Mouse (Mus musculus) midbrain, postnatal 0 days (tissue): Measurements from ENCODE around the gene Dpy30. TPM values are rescaled to one million over a fixed set of nuclear protein-coding genes. Genes with fewer than 3 reads are reported as not detected.
"Not testable (repeated sequence)": the region's sequence is repeated elsewhere in the genome, so short reads cannot be mapped to it uniquely, and the experiment has no call there.

Source experiments
- ATAC-seq: fragments of 200-750 bp; cut with Nextera tagmentation; 2 replicates; pipeline ENCODE4 v1.8.0; 2017; ENCODE audit warnings: moderate number of reproducible peaks, mild to moderate bottlenecking, moderate TSS enrichment, moderate library complexity; ENCODE audit not compliant: low FRiP score
- DNase-seq: peaks from one replicate; pipeline ENCODE4 v3.0.0-alpha.2; 2015; ENCODE audit warnings: low spot score
- H3K27ac ChIP-seq: fragments of 300-500 bp; sonication (generic); 2 replicates; pipeline ENCODE4 v1.5.1; 2014; ENCODE audit warnings: low read depth, mild to moderate bottlenecking, low read length, mixed read lengths
- H3K27me3 ChIP-seq: fragments of 300-500 bp; sonication (generic); 2 replicates; pipeline ENCODE4 v1.6.1; 2014; ENCODE audit warnings: low read length, control low read depth, mixed read lengths; ENCODE audit not compliant: insufficient read depth
- H3K36me3 ChIP-seq: fragments of 300-500 bp; sonication (generic); 2 replicates; pipeline ENCODE4 v1.6.1; 2014; ENCODE audit warnings: low read length, control low read depth, mixed read lengths; ENCODE audit not compliant: insufficient read depth
- H3K4me1 ChIP-seq: fragments of 300-500 bp; sonication (generic); 2 replicates; pipeline ENCODE4 v1.6.1; 2014; ENCODE audit warnings: mild to moderate bottlenecking, control low read depth, antibody characterized with exemption, low read length, mixed read lengths; ENCODE audit not compliant: insufficient read depth
- H3K4me2 ChIP-seq: fragments of 300-500 bp; sonication (generic); 2 replicates; pipeline ENCODE4 v1.6.1; 2014; ENCODE audit warnings: low read depth, mild to moderate bottlenecking, low read length, mixed read lengths; ENCODE audit not compliant: poor library complexity, severe bottlenecking
- H3K4me3 ChIP-seq: fragments of 300-500 bp; sonication (generic); 2 replicates; pipeline ENCODE4 v1.5.1; 2014; ENCODE audit warnings: low read depth, mild to moderate bottlenecking, low read length, moderate library complexity
- H3K9ac ChIP-seq: fragments of 300-500 bp; sonication (generic); replicated peaks from 2 replicates; pipeline ENCODE4 v1.6.1; 2014; ENCODE audit warnings: mild to moderate bottlenecking, low read length, moderate library complexity, mixed read lengths; ENCODE audit not compliant: poor library complexity, severe bottlenecking
- H3K9me3 ChIP-seq: fragments of 300-500 bp; sonication (generic); 2 replicates; pipeline ENCODE4 v1.6.1; 2016; ENCODE audit warnings: low read length, control low read depth
- CTCF ChIP-seq: IDR thresholded peaks from 2 replicates; pipeline ENCODE4 v1.5.1; 2016; ENCODE audit warnings: antibody characterized with exemption, mild to moderate bottlenecking
- WGBS: fragments of 180-500 bp; shearing (Covaris S2); extraction: QIAGEN DNeasy Blood & Tissue Kit; methylation state at CpG from one replicate; pipeline ENCODE4 v1.1.7; 2014; 5-methylcytosine and 5-hydroxymethylcytosine counted together
- polyA plus RNA-seq: library from polyadenylated mRNA; unstranded; fragments of >200 nt; fragmentation: Nextera tagmentation; extraction: Ambion mirVana; gene quantifications from 2 replicates; pipeline ENCODE4 v1.2.1, GENCODE M21; 2015
- total RNA-seq: library from RNA; depleted of rRNA; stranded (reverse); fragments of >200 nt; gene quantifications from 2 replicates; pipeline ENCODE4 v1.2.3, GENCODE M21; 2014

Dpy30 gene
- total and polyA plus RNA-seq, 2 experiments from 2014 or later: 68.0 to 230 TPM

DNA sequence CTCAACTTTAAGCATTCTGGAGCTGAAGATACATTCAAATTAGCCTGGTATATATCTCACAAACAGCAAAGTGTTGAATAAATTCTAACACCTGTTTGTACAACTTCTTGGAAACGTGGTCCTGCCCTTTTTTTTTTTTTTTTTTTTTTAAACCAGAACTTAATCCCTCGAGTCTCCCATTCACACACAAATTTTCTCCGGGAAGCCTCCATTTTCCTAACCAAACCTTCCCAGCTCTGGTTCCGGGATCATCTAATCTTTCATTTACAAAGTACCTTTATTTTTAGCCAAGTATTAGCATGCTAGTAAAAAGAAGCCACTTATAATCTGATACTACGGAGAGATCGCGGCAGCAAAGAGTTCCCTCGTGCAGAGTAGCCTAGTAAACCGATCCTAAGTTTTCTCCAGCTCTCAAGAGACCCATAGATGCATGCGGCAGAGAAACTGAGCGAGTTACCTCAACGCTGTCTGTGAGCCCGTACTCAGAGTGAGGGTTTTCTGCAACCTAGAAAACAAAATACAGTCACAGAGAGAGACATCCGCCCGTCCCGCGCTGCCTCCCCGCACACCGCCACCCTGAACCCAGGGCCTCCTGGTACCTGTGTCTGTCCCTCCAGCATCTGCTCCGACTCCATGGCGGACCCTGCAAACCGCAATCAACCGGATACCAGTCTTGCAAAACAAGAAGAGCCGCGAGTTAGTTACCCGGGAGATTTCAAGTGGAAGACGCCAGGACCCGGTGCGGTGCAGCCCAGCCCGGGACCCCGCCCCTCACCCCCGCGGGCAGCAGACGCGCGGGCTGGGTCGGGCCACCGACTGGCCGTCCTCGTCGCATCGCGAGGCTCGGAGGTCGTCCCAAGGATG is 8.1 kb downstream of the Dpy30 start:
- Histone ChIP-seq H3K4me1 (peaks cover 3% of the 10 kb centered on the region; the same call in 1 of the 2 replicates), H3K9me3 (no peaks in the 10 kb centered on the region), H3K9ac (peak overlapping the region; percentile 57), H3K36me3 (no peaks in the 10 kb centered on the region; the same call in 1 of the 2 replicates), H3K27me3 (no peaks in the 10 kb centered on the region), H3K4me3 (peak overlapping the region; percentile 47), H3K27ac (peak overlapping the region; percentile 73), H3K4me2 (peak overlapping the region; percentile 73)
- TF ChIP-seq CTCF: no peak
- DNase-seq (peak; percentile 14), ATAC-seq (peak; percentile 17; the same call in 1 of the 2 replicates)
- under 1% methylated on average over 38 of the region's 45 CpGs for WGBS

DNA sequence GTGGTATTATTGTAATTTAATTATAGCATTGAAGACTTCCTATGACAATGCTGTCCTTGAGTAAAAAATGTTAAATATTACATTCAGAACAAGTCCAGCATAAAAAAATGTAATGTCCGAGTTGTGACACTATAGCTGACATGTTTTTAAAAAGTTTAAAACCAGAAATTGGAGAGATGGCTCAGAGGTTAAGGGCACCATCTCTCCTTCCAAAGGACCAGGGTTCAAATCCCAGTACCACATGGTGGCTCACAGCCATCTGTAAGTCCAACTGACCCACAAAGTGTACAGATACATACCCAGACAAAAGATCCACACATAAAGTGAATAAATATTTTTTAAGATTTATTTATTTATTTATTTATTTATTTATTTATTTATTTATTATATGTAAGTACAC is 17.7 kb downstream of the Dpy30 start:
- H3K4me3 ChIP-seq: no peak overlapping the region
- no peaks in the 10 kb centered on the region for H3K9me3 ChIP-seq
- H3K9ac ChIP-seq: no peak overlapping the region
- peaks cover 6% of the 10 kb centered on the region for H3K36me3 ChIP-seq
- no peaks in the 10 kb centered on the region for H3K27me3 ChIP-seq
- no peak overlapping the region for H3K27ac ChIP-seq
- ATAC-seq (no peak), DNase-seq (no peak)
- H3K4me1 ChIP-seq: no peaks in the 10 kb centered on the region
- 96% methylated on average over 1 of the region's 1 CpGs for whole genome bisulfite sequencing
- no peak overlapping the region for H3K4me2 ChIP-seq
- TF ChIP-seq CTCF: no peak

DNA sequence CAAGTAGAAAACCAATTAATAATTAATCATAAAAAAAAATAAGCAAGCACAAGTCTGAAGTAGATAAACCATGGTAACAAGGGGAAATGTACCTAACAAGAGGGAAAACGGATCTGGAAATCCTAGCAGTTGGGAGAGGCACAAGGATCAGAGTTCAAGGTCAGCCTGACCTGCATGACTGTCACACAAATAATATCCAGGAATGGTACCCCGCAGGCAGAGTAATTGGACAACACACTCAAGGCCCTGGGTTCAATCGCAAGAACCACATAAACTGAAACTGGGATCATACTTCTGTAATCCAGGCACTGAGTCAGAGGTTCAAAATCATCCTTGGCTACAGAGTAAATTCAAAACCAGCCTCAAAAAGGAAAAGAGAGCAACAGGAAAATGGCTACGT is 18.1 kb downstream of the Dpy30 start:
- 97% methylated on average over 4 of the region's 4 CpGs for WGBS
- ATAC-seq (no peak), DNase-seq (no peak)
- Histone ChIP-seq H3K9me3 (no peaks in the 10 kb centered on the region), H3K9ac (no peak overlapping the region), H3K4me3 (no peak overlapping the region), H3K27ac (no peak overlapping the region), H3K4me1 (no peaks in the 10 kb centered on the region), H3K27me3 (no peaks in the 10 kb centered on the region), H3K4me2 (no peak overlapping the region), H3K36me3 (peaks cover 6% of the 10 kb centered on the region)
- TF ChIP-seq CTCF: no peak

DNA sequence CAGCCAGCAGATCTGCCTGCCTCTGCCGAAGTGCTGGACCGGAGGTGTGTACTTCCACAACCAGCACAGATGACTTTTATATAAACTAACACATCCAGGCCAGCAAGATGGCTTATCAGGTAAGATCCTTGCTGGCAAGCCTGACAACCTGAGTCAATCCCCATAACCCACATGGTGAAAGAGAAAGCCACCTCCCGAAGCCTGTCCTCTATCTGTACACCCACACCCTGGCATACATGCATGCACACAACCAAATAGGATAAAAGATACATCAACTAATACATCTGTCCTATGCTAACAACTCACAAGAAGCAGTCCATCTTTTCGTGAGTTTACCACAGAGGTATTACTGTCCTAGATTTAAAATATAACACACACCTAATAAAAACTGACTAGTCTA is 19.7 kb downstream of the Dpy30 start:
- no peak for ATAC-seq
- H3K27ac ChIP-seq: no peak overlapping the region
- peaks cover 6% of the 10 kb centered on the region for H3K36me3 ChIP-seq
- H3K9me3 ChIP-seq: no peaks in the 10 kb centered on the region
- 98% methylated on average over 4 of the region's 4 CpGs for WGBS
- no peak for DNase-seq
- no peak overlapping the region for H3K4me3 ChIP-seq
- no peaks in the 10 kb centered on the region for H3K27me3 ChIP-seq
- no peak overlapping the region for H3K9ac ChIP-seq
- H3K4me2 ChIP-seq: no peak overlapping the region
- TF ChIP-seq CTCF: no peak
- H3K4me1 ChIP-seq: no peaks in the 10 kb centered on the region

DNA sequence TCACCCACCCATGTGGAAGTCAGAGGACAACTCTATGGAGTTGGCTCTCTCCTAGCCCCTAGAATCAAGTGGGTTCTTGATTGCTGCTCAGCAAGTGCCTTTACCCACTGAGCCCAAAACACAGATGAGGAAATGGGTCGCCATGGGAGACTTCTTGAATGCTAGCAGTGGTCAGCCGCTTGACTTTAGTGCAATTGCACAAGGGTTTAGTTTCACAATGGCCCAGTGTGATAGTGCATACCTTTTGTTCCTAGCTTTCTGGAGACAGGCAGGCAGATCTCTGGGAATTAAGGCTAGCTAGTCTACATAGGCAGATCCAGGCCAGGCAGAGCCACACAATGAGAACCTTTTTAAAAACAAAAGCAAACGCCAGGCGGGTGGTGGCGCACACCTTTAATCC is 23.7 kb downstream of the Dpy30 start:
- no peak for TF ChIP-seq CTCF
- Histone ChIP-seq H3K36me3 (peaks cover 11% of the 10 kb centered on the region), H3K4me3 (no peak overlapping the region), H3K4me2 (no peak overlapping the region), H3K27me3 (no peaks in the 10 kb centered on the region), H3K9ac (no peak overlapping the region), H3K4me1 (no peaks in the 10 kb centered on the region), H3K27ac (no peak overlapping the region), H3K9me3 (no peaks in the 10 kb centered on the region)
- ATAC-seq (no peak), DNase-seq (no peak)
- WGBS: 70% methylated on average over 5 of the region's 5 CpGs

DNA sequence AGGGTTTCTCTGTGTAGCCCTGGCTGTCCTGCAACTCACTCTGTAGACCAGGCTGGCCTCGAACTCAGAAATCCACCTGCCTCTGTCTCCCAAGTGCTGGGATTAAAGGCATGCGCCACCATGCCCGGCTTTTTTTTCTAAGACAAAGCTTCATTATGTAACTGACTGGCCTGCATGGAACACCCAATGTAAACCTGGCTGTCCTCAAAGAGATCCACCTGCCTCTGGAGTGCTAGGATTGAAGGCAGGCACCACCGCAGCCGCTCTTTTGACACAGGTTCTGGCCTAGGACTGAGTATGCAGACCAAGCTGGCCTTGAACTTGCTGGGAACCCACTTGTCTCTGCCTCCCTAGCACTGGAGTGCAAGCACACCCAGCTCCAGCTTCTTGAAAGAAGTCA is 26.8 kb downstream of the Dpy30 start:
- H3K9ac ChIP-seq, H3K4me2 ChIP-seq, DNase-seq, H3K27me3 ChIP-seq, H3K4me3 ChIP-seq, ATAC-seq, H3K9me3 ChIP-seq, H3K4me1 ChIP-seq, H3K27ac ChIP-seq: not testable (repeated sequence)
- WGBS: 92% methylated on average over 5 of the region's 5 CpGs
- peaks cover 11% of the 10 kb centered on the region; the same call in 1 of the 2 replicates for H3K36me3 ChIP-seq
